Comparison of ENCODE assay signal across 39 mouse cellular contexts in the genomic region with DNA sequence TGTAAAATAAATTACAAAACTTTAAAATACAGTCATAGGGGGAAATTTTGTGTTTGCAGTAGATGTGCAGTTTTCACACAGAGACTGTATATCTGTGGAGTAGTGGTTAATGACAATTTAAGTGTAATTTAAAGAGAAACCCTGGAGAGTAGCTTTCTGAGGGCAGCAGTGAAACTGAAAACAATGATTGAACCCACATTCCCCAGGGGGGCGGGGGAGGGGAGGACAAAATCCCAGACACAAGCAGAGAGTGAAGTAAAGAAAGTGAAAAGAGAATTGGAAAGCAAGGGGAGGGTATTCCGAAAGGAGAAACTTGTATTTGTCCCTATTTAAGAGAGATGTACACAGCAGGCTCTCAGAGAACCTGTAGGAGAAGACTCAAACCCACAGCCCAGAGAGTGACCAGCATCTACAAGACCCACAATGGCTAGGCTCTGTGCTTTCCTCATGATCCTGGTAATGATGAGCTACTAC. TPM values are rescaled to one million over a fixed set of nuclear protein-coding genes. Genes with fewer than 3 reads are reported as not detected.
"Had no signal": no experiment of that assay in that cellular context is flagged by ENCODE, and none has a peak within 500 bp of the region (broad histone marks: within the 10 kb centered on the region; RNA-seq: fewer than 3 reads in every experiment).

A gene (plus strand): TSS at position 424 of the 474 bp plus-strand sequence.

- H3K27me3 ChIP-seq: embryonic facial prominence, embryonic 12.5 days; embryonic facial prominence, embryonic 13.5 days; embryonic facial prominence, embryonic 15.5 days; forebrain, embryonic 12.5 days; forebrain, embryonic 13.5 days; forebrain, embryonic 15.5 days had no signal

- H3K4me2 ChIP-seq: embryonic facial prominence, embryonic 12.5 days; embryonic facial prominence, embryonic 13.5 days; embryonic facial prominence, embryonic 15.5 days; forebrain, embryonic 12.5 days; forebrain, embryonic 13.5 days; forebrain, embryonic 15.5 days had no signal

- H3K9ac ChIP-seq: embryonic facial prominence, embryonic 12.5 days; embryonic facial prominence, embryonic 13.5 days; embryonic facial prominence, embryonic 15.5 days; forebrain, embryonic 12.5 days; forebrain, embryonic 13.5 days; forebrain, embryonic 15.5 days; forebrain, postnatal 0 days had no signal

- H3K27ac ChIP-seq: embryonic facial prominence, embryonic 10.5 days; embryonic facial prominence, embryonic 12.5 days; embryonic facial prominence, embryonic 13.5 days; embryonic facial prominence, embryonic 15.5 days; forebrain, embryonic 10.5 days; forebrain, embryonic 12.5 days; forebrain, embryonic 13.5 days; forebrain, embryonic 15.5 days; gastrocnemius, adult 2 months; heart, adult 2 months had no signal

- DNase-seq: cerebellum, adult 9-10 months; cerebellum, adult 9-11 months; cerebellum, postnatal 10 days; cerebellum, postnatal 14 days; cerebellum, postnatal 25 days; cerebellum, postnatal 36 days; embryo, embryonic 11 days; forebrain, postnatal 0 days; gastrocnemius, adult 2 months; gastrocnemius, postnatal 10 days; gastrocnemius, postnatal 14 days; gastrocnemius, postnatal 25 days; gastrocnemius, postnatal 36 days; heart, adult 11 months; heart, adult 18-20 months; heart, adult 2 months had no signal

- H3K36me3 ChIP-seq: embryonic facial prominence, embryonic 10.5 days; embryonic facial prominence, embryonic 12.5 days; embryonic facial prominence, embryonic 13.5 days; embryonic facial prominence, embryonic 15.5 days; forebrain, embryonic 10.5 days; forebrain, embryonic 12.5 days; forebrain, embryonic 15.5 days had no signal

- ATAC-seq: forebrain, embryonic 13.5 days; forebrain, embryonic 14.5 days; forebrain, embryonic 15.5 days; forebrain, embryonic 16.5 days; forebrain, postnatal 0 days had no signal

- H3K4me1 ChIP-seq: embryonic facial prominence, embryonic 12.5 days; embryonic facial prominence, embryonic 13.5 days; embryonic facial prominence, embryonic 15.5 days; forebrain, embryonic 12.5 days; forebrain, embryonic 13.5 days; forebrain, embryonic 15.5 days had no signal

- H3K9me3 ChIP-seq: embryonic facial prominence, embryonic 10.5 days; embryonic facial prominence, embryonic 12.5 days; embryonic facial prominence, embryonic 13.5 days; embryonic facial prominence, embryonic 15.5 days; forebrain, embryonic 10.5 days; forebrain, embryonic 12.5 days; forebrain, embryonic 13.5 days; forebrain, embryonic 15.5 days had no signal

- H3K4me3 ChIP-seq: embryonic facial prominence, embryonic 10.5 days; embryonic facial prominence, embryonic 12.5 days; embryonic facial prominence, embryonic 13.5 days; embryonic facial prominence, embryonic 15.5 days; erythroblast, embryonic 14.5 days; forebrain, embryonic 10.5 days; forebrain, embryonic 12.5 days; forebrain, embryonic 13.5 days; forebrain, embryonic 15.5 days; gastrocnemius, adult 2 months; heart, adult 2 months had no signal

RNA-seq across cellular contexts. Expression of the gene that starts here (rescaled TPM):
- total RNA-seq: common myeloid progenitor, adult 5-6 weeks; forebrain, postnatal 0 days; gastrocnemius, adult 18-20 months; gastrocnemius, adult 2 months; gastrocnemius, adult 8-10 months; gastrocnemius, postnatal 10 days; gastrocnemius, postnatal 14 days; gastrocnemius, postnatal 25 days; gastrocnemius, postnatal 36 days; gastrocnemius, postnatal 4 days; granulocyte monocyte progenitor cell, adult 5-6 weeks; heart, adult 18-20 months; heart, adult 2 months; heart, adult 8-10 months had no signal
- polyA plus RNA-seq: cortical plate, adult 2 months; embryonic facial prominence, embryonic 10.5 days; embryonic facial prominence, embryonic 11.5 days; embryonic facial prominence, embryonic 12.5 days; embryonic facial prominence, embryonic 13.5 days; embryonic facial prominence, embryonic 14.5 days; embryonic facial prominence, embryonic 15.5 days; erythroblast, embryonic 14.5 days; forebrain, embryonic 10.5 days; forebrain, embryonic 11.5 days; forebrain, embryonic 12.5 days; forebrain, embryonic 13.5 days; forebrain, embryonic 14.5 days; forebrain, embryonic 15.5 days; forebrain, embryonic 16.5 days; forebrain, postnatal 0 days; frontal cortex, adult 2 months; gonadal fat pad, adult 2 months; heart, adult 2 months had no signal
